Mouse (Mus musculus) spleen, postnatal 0 days (tissue): Measurements from ENCODE around the gene Hnrnpa0. TPM values are rescaled to one million over a fixed set of nuclear protein-coding genes. Genes with fewer than 3 reads are reported as not detected.

Source experiments
- polyA plus RNA-seq: library from polyadenylated mRNA; unstranded; fragments of >200 nt; fragmentation: Nextera tagmentation; extraction: Ambion mirVana; gene quantifications from 2 replicates; pipeline ENCODE4 v1.2.1, GENCODE M21; 2015

Gene Hnrnpa0
- polyA plus RNA-seq = 27.9 and 30.6 TPM in 2 replicates

GRCm38 (mm10) chr13:58128396-58128767, at the start of gene Hnrnpa0:
TSS of gene Hnrnpa0 (minus strand) at chr13:58128556.

DNA sequence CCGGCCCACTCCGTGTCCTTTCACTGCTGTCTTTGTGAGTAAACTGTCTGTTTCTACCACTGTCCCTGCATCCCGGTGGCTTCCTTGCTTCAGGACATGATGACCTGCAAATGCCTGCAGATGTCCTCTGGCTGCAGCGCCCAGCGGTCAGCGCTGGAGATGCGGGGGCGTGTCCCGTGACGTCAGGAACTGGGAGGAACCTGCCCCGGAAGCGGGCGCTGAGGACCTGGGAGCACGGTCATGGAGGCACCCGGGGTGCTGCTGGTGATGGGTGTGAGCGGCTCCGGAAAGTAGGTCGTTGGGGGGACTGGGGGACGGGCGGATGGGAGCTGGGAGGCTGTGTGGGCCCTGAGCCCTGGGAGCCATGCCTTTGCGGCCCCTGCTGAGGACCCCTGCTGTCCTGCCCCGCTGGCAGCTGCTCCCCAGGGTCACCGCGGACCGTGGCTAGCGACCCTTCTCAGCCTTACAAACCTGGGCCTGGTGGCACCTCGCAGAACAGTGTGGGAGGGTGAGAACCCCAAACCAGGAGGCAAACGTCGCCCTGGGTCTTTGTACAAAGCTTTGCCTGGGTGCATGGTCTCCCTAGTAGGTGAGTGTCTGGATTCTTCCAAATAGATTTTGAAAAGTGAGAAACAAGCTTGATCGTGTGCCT, 29.2 kb upstream of the Hnrnpa0 start, which contains the start of gene Idnk:
Gene Idnk, plus strand, starts transcription at position 203 of the 652 bp plus-strand sequence.

GRCm38 (mm10) chr13:58113061-58113900, 15.1 kb downstream of the Hnrnpa0 start, which contains the start of gene Klhl3:
TSS of gene Klhl3 (minus strand) at chr13:58113592.

Other genes starting within 250 kb of the Hnrnpa0 start
- not detected in 2 replicates for gene Spock1, start 220.2 kb downstream of the Hnrnpa0 start, polyA plus RNA-seq
- gene Klhl3, start 15.0 kb downstream of the Hnrnpa0 start, polyA plus RNA-seq = 0.95 and 1.5 TPM in 2 replicates
- gene Idnk, start 29.1 kb upstream of the Hnrnpa0 start, polyA plus RNA-seq = 31.5 and 38.0 TPM in 2 replicates
- gene Ubqln1, start 87.1 kb upstream of the Hnrnpa0 start, polyA plus RNA-seq = 32.3 and 36.0 TPM in 2 replicates
- gene Gkap1, start 147.1 kb upstream of the Hnrnpa0 start, polyA plus RNA-seq = 6.3 and 9.6 TPM in 2 replicates
- 0.13 and 0.23 TPM in 2 replicates for gene Kif27, start 230.6 kb upstream of the Hnrnpa0 start, polyA plus RNA-seq